Mouse (Mus musculus): Measurements from ENCODE around the gene Mta3. TPM values are rescaled to one million over a fixed set of nuclear protein-coding genes. Genes with fewer than 3 reads are reported as not detected.

Gene Mta3
- polyA plus RNA-seq, 1 experiment from 2014 or later, result 43.8 TPM

Other genes starting within 250 kb of the Mta3 start
- gene Cox7a2l, start 188.8 kb upstream of the Mta3 start, polyA plus RNA-seq (2015; fragmentation: Nextera tagmentation; extraction: Ambion mirVana), result 157 and 158 TPM in 2 replicates
- not detected in 2 replicates for gene Kcng3, start 74.3 kb upstream of the Mta3 start, polyA plus RNA-seq (2015; fragmentation: Nextera tagmentation; extraction: Ambion mirVana)
- gene Haao, start 141.8 kb downstream of the Mta3 start, polyA plus RNA-seq (2015; fragmentation: Nextera tagmentation; extraction: Ambion mirVana), result 1.5 and 1.7 TPM in 2 replicates

Data from embryonic facial prominence, embryonic 13.5 days (tissue).